Mouse (Mus musculus): ENCODE measurements around the gene Tyrp1. TPM values are rescaled to one million over a fixed set of nuclear protein-coding genes. Genes with fewer than 3 reads are reported as not detected.

Gene Tyrp1
- total RNA-seq (2022), result under 1 TPM in 2 of 4 experiments, not detected in 2; 0.33 to 0.34 TPM

GRCm38 (mm10) chr4:80834050-80834449, at the start of gene Tyrp1:
Gene Tyrp1, plus strand, starts transcription at chr4:80834123.
- DNase-seq (ENCODE audit: low spot score in 2 of 2), result no peak

- no peak for DNase-seq (ENCODE audit: low spot score in 2 of 2)
These were observed 45.6 kb upstream of the Tyrp1 start for GRCm38 (mm10) chr4:80788339-80788738.

GRCm38 (mm10) chr4:80819511-80819910, 14.4 kb upstream of the Tyrp1 start:
- no peak for DNase-seq (ENCODE audit: low spot score in 2 of 2)

GRCm38 (mm10) chr4:80821945-80822344, 12.0 kb upstream of the Tyrp1 start:
- no peak for DNase-seq (ENCODE audit: low spot score in 2 of 2)

- no peak for DNase-seq (ENCODE audit: low spot score in 2 of 2)
These were observed 5.7 kb upstream of the Tyrp1 start for GRCm38 (mm10) chr4:80828232-80828631.

- DNase-seq (ENCODE audit: low spot score in 2 of 2), result no peak
These were observed 5.4 kb downstream of the Tyrp1 start for GRCm38 (mm10) chr4:80839317-80839716.

GRCm38 (mm10) chr4:80841980-80842379, 8.1 kb downstream of the Tyrp1 start:
- DNase-seq (ENCODE audit: low spot score in 2 of 2), result no peak

GRCm38 (mm10) chr4:80843752-80844151, 9.8 kb downstream of the Tyrp1 start:
- no peak for DNase-seq (ENCODE audit: low spot score in 2 of 2)

GRCm38 (mm10) chr4:80846052-80846451, 12.1 kb downstream of the Tyrp1 start:
- no peak for DNase-seq (ENCODE audit: low spot score in 2 of 2)

- DNase-seq (ENCODE audit: low spot score in 2 of 2), result no peak
These were observed 18.9 kb downstream of the Tyrp1 start for GRCm38 (mm10) chr4:80852590-80853425.

- DNase-seq (ENCODE audit: low spot score in 2 of 2), result peak in 1 of 2 experiments; percentile 34
These were observed 21.6 kb downstream of the Tyrp1 start for GRCm38 (mm10) chr4:80855495-80855894.

GRCm38 (mm10) chr4:80862962-80863361, 29.0 kb downstream of the Tyrp1 start:
- DNase-seq (ENCODE audit: low spot score in 2 of 2), result no peak

- DNase-seq (ENCODE audit: low spot score in 2 of 2), result no peak
These were observed 30.0 kb downstream of the Tyrp1 start for GRCm38 (mm10) chr4:80863906-80864305.

- peak; percentile 57 to 62 for DNase-seq (ENCODE audit: low spot score in 2 of 2)
These were observed 30.6 kb downstream of the Tyrp1 start for GRCm38 (mm10) chr4:80864511-80864922.

- no peak for DNase-seq (ENCODE audit: low spot score in 2 of 2)
These were observed 32.1 kb downstream of the Tyrp1 start for GRCm38 (mm10) chr4:80866065-80866464.

- DNase-seq (ENCODE audit: low spot score in 2 of 2), result no peak
These were observed 35.7 kb downstream of the Tyrp1 start for GRCm38 (mm10) chr4:80869598-80869997.

GRCm38 (mm10) chr4:80872847-80873644, 39.1 kb downstream of the Tyrp1 start:
- DNase-seq (ENCODE audit: low spot score in 2 of 2), result no peak

GRCm38 (mm10) chr4:80874121-80874859, 40.4 kb downstream of the Tyrp1 start:
- DNase-seq (ENCODE audit: low spot score in 2 of 2), result no peak

GRCm38 (mm10) chr4:80875055-80875454, 41.1 kb downstream of the Tyrp1 start:
- DNase-seq (ENCODE audit: low spot score in 2 of 2), result no peak

- DNase-seq (ENCODE audit: low spot score in 2 of 2), result no peak
These were observed 48.2 kb downstream of the Tyrp1 start for GRCm38 (mm10) chr4:80881996-80882599.

- DNase-seq (ENCODE audit: low spot score in 2 of 2), result no peak
These were observed 52.7 kb downstream of the Tyrp1 start for GRCm38 (mm10) chr4:80886631-80887030.
